Mouse (Mus musculus) heart, postnatal 14 days (tissue): ENCODE measurements around the gene Eef1a1. TPM values are rescaled to one million over a fixed set of nuclear protein-coding genes. Genes with fewer than 3 reads are reported as not detected.
A peak's percentile ranks its signal among the peaks of the same experiment; 100 is the strongest.
"Not testable (repeated sequence)": the region's sequence is repeated elsewhere in the genome, so short reads cannot be mapped to it uniquely, and the experiment has no call there.

Source experiments
- DNase-seq, 2 experiments: peaks; one replicate each; pipeline ENCODE4 v3.0.0; 2021 to 2022
- intact Hi-C: fragments of 180-260 bp; cut with DNase I; formaldehyde crosslinking; loops from one replicate; pipeline ENCODE4 v1.15.1; 2025
- total RNA-seq, 2 experiments: library from RNA; stranded (reverse); gene quantifications; 2 replicates each; pipeline ENCODE4 v1.2.3; 2021

Eef1a1 gene
- total RNA-seq, 2 experiments from 2014 or later, result 1,986 to 2,287 TPM

- not testable (repeated sequence) for DNase-seq
- intact Hi-C loops, result loop anchor here (2.0 kb wide), 1 partner anchor 31 kb away; the partner anchor contains the start of genes Gm17324 and Mto1
Observed at GRCm38 (mm10) chr9:78480227-78480626, 8.7 kb downstream of the Eef1a1 start.

GRCm38 (mm10) chr9:78479308-78479707 lies 9.6 kb downstream of the Eef1a1 start:
- not testable (repeated sequence) for DNase-seq
- intact Hi-C loops, result loop anchor here (5.0 kb wide), 1 partner anchor 73 kb away; no protein-coding TSS in a partner anchor

- not testable (repeated sequence) for DNase-seq
- intact Hi-C loops, result loop anchor here (5.0 kb wide), 1 partner anchor 74 kb away; no protein-coding TSS in a partner anchor
Observed at GRCm38 (mm10) chr9:78478009-78478605, 10.8 kb downstream of the Eef1a1 start.

- DNase-seq, result peak in 1 of 2 experiments; percentile 17
- intact Hi-C loops, result loop anchor here (2.0 to 5.0 kb wide), 2 partner anchors 50 to 75 kb away; no protein-coding TSS in a partner anchor
Observed at GRCm38 (mm10) chr9:78477021-78477551, 11.9 kb downstream of the Eef1a1 start.

- DNase-seq, result no peak
- intact Hi-C loops, result loop anchor here (2.0 to 5.0 kb wide), 2 partner anchors 50 to 76 kb away; no protein-coding TSS in a partner anchor
Observed at GRCm38 (mm10) chr9:78476531-78477020, 12.4 kb downstream of the Eef1a1 start.

- no peak for DNase-seq
- intact Hi-C loops, result loop anchor here (2.0 to 5.0 kb wide), 2 partner anchors 51 to 76 kb away; no protein-coding TSS in a partner anchor
Observed at GRCm38 (mm10) chr9:78475873-78476272, 13.1 kb downstream of the Eef1a1 start.

GRCm38 (mm10) chr9:78475383-78475780 lies 13.6 kb downstream of the Eef1a1 start:
- DNase-seq, result no peak
- intact Hi-C loops, result loop anchor here (5.0 kb wide), 1 partner anchor 77 kb away; no protein-coding TSS in a partner anchor

- no peak for DNase-seq
- intact Hi-C loops, result loop anchor here (5.0 kb wide), 1 partner anchor 77 kb away; no protein-coding TSS in a partner anchor
Observed at GRCm38 (mm10) chr9:78474771-78475382, 14.1 kb downstream of the Eef1a1 start.

GRCm38 (mm10) chr9:78474270-78474669 lies 14.7 kb downstream of the Eef1a1 start:
- DNase-seq, result no peak
- intact Hi-C loops, result no loop called here

GRCm38 (mm10) chr9:78473588-78473987 lies 15.4 kb downstream of the Eef1a1 start:
- intact Hi-C loops, result no loop called here
- no peak for DNase-seq

GRCm38 (mm10) chr9:78465725-78466124 lies 23.2 kb downstream of the Eef1a1 start:
- intact Hi-C loops, result no loop called here
- DNase-seq, result no peak

GRCm38 (mm10) chr9:78463337-78463736 lies 25.6 kb downstream of the Eef1a1 start:
- intact Hi-C loops, result no loop called here
- DNase-seq, result no peak

GRCm38 (mm10) chr9:78457026-78457425 lies 31.9 kb downstream of the Eef1a1 start:
- intact Hi-C loops, result no loop called here
- no peak for DNase-seq

GRCm38 (mm10) chr9:78451382-78451781 lies 37.6 kb downstream of the Eef1a1 start:
- DNase-seq, result peak in 1 of 2 experiments; percentile 10
- intact Hi-C loops, result no loop called here

- DNase-seq, result no peak
- intact Hi-C loops, result no loop called here
Observed at GRCm38 (mm10) chr9:78450404-78450803, 38.5 kb downstream of the Eef1a1 start.

GRCm38 (mm10) chr9:78447973-78448873 lies 40.7 kb downstream of the Eef1a1 start, which contains the start of the genes Mto1 and Gm17324:
Gene Mto1, plus strand, starts transcription at chr9:78448208.
Gene Gm17324, minus strand, starts transcription at chr9:78448786.
- DNase-seq, result peak; percentile 93
- intact Hi-C loops, result loop anchor here (2.0 to 10.0 kb wide), 2 partner anchors 33 to 343 kb away; partner anchors contain the start of genes Fbxo9 and Ick

GRCm38 (mm10) chr9:78447606-78447972 lies 41.4 kb downstream of the Eef1a1 start:
- no peak for DNase-seq
- intact Hi-C loops, result loop anchor here (10.0 kb wide), 1 partner anchor 343 kb away; the partner anchor contains the start of genes Fbxo9 and Ick

- intact Hi-C loops, result loop anchor here (10.0 kb wide), 1 partner anchor 338 kb away; the partner anchor contains the start of genes Fbxo9 and Ick
- DNase-seq, result peak; percentile 69 to 70
Observed at GRCm38 (mm10) chr9:78442579-78443392, 46.2 kb downstream of the Eef1a1 start, which contains the start of gene Cgas. Gene Cgas, minus strand, starts transcription at chr9:78443237.

GRCm38 (mm10) chr9:78442237-78442578 lies 46.7 kb downstream of the Eef1a1 start:
- intact Hi-C loops, result loop anchor here (10.0 kb wide), 1 partner anchor 337 kb away; the partner anchor contains the start of genes Fbxo9 and Ick

More at GRCm38 (mm10) chr9:78442237-78442578, 46.7 kb downstream of the Eef1a1 start:
- no peak for DNase-seq
